Mouse (Mus musculus) spleen, adult 2 months (tissue): ENCODE measurements at regions not wholly inside any gene's neighbourhood (a gene's known extent, or its start where the extent isn't known, plus 50 kb on each side); places are given as distances from the start of the nearest gene placed in this dataset.

Source experiments
- CTCF ChIP-seq: fragments of 200-500 bp; IDR thresholded peaks from 2 replicates; pipeline ENCODE4 v1.5.1; 2011; ENCODE audit warnings: mild to moderate bottlenecking, inconsistent platforms; ENCODE audit not compliant: insufficient read depth, insufficient read length, insufficient replicate concordance; ENCODE audit errors: extremely low read depth
- POLR2A ChIP-seq: fragments of 200-500 bp; IDR thresholded peaks from 2 replicates; pipeline ENCODE4 v1.6.1; 2011; ENCODE audit warnings: low read depth, low read length, inconsistent platforms

DNA sequence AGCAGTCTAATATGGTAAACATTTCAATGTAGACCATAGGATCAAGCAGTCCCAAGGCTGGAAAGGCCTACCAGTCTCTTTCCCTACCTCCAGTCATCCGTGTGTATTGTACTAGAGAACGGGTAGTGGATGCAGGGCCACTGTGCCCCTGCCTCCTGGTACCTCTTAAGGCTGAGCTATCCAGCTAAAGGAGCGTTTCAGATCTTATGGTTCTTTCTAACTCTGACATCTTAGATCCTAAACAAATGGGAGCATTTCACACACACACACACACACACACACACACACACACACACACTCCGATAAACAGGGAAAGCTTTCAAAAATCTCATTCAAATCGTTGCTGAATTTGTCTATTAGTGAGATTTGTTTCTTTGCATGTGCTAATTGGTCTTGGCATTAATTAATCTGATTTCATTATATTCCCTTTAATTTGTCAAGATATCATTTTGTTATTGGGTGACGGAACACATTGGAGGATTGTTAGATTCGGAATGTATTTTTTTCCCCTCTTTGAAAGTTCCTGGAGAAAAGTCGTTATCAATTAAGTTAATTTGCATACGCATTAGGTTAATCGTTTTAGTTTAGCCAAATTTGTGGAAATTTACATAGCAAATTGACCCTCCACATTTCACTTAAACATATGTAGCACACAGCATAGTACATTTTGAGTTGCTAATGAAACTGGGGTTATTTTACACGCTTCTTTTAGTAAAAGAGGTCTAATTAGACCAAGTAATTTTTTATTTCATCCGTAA lies 214.8 kb upstream of the Gm4791 start:
- no peak for TF ChIP-seq POLR2A
- no peak for TF ChIP-seq CTCF
